Mouse (Mus musculus) neural tube, embryonic 12.5 days (tissue): ENCODE data around the gene Pik3r3. TPM values are rescaled to one million over a fixed set of nuclear protein-coding genes. Genes with fewer than 3 reads are reported as not detected.
"Not testable (repeated sequence)": the region's sequence is repeated elsewhere in the genome, so short reads cannot be mapped to it uniquely, and the experiment has no call there.

Experiments
- ATAC-seq: fragments of 200-750 bp; cut with Nextera tagmentation; 2 replicates; pipeline ENCODE4 v1.8.0; 2017; ENCODE audit warnings: low read depth, mild to moderate bottlenecking, moderate TSS enrichment, moderate library complexity; ENCODE audit not compliant: low FRiP score
- H3K27ac ChIP-seq: fragments of 300-500 bp; sonication (generic); 2 replicates; pipeline ENCODE4 v1.5.1; 2016
- H3K27me3 ChIP-seq: fragments of 300-500 bp; sonication (generic); replicated peaks from 2 replicates; pipeline ENCODE4 v1.6.1; 2016; ENCODE audit warnings: mild to moderate bottlenecking
- H3K36me3 ChIP-seq: fragments of 300-500 bp; sonication (generic); 2 replicates; pipeline ENCODE4 v1.6.1; 2016; ENCODE audit warnings: mild to moderate bottlenecking
- H3K4me1 ChIP-seq: fragments of 300-500 bp; sonication (generic); 2 replicates; pipeline ENCODE4 v1.6.1; 2016
- H3K4me2 ChIP-seq: fragments of 300-500 bp; sonication (generic); replicated peaks from 2 replicates; pipeline ENCODE4 v1.6.1; 2016; ENCODE audit warnings: mild to moderate bottlenecking
- H3K4me3 ChIP-seq: fragments of 300-500 bp; sonication (generic); 2 replicates; pipeline ENCODE4 v1.5.1; 2016
- H3K9ac ChIP-seq: fragments of 300-500 bp; sonication (generic); 2 replicates; pipeline ENCODE4 v1.6.1; 2016; ENCODE audit warnings: mild to moderate bottlenecking
- H3K9me3 ChIP-seq: fragments of 300-500 bp; sonication (generic); 2 replicates; pipeline ENCODE4 v1.6.1; 2016; ENCODE audit warnings: mild to moderate bottlenecking
- WGBS: fragments of 180-500 bp; shearing (Covaris S2); methylation state at CpG from one replicate; pipeline ENCODE4 v1.1.7; 2016; 5-methylcytosine and 5-hydroxymethylcytosine counted together
- polyA plus RNA-seq: library from polyadenylated mRNA; unstranded; fragments of >200 nt; fragmentation: Nextera tagmentation; extraction: Ambion mirVana; gene quantifications from 2 replicates; pipeline ENCODE4 v1.2.1, GENCODE M21; 2016

The Pik3r3 gene
- polyA plus RNA-seq, 1 experiment from 2014 or later = 92.7 TPM

DNA sequence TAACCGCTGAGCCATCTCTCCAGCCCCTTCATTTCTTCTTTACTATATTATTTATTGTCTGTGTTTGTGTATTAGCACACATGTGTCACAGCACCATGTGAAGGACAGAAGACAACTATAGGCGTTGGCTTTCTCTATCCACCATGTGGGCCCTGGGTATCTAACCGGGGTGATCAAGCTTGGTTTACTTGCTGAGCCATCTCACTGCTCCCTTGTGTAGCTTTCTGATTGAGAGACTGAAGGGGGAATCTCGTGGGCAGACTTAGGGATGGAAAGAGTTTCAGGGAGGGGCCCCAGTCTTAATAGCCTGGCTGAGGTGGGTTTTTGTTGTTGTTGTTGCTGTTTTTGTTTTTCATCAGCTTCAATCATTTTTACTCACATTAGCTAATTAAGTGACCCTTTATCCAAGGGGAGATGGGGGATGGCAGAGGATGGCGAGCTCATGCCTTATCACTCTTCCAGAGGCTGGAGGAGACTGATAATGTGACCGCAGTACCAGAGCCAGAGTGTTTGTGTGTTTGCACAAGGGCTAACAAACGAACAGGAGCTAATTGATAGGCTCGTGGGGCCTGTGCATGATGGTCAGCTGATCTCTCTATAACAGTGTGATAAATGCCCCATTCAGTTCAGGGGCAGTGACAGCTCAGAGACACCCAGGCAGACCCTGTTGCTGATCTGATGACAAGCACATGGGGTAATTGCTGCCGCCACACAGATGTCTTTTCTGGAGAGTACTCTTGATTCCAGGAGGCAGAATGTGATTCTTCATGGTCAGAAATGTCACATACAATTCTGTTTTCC is 27.6 kb upstream of the Pik3r3 start:
- Histone ChIP-seq H3K9ac (no peak overlapping the region), H3K27ac (no peak overlapping the region), H3K4me2 (no peak overlapping the region), H3K4me1 (no peaks in the 10 kb centered on the region), H3K4me3 (no peak overlapping the region), H3K36me3 (no peaks in the 10 kb centered on the region), H3K9me3 (no peaks in the 10 kb centered on the region), H3K27me3 (no peaks in the 10 kb centered on the region)
- no peak for ATAC-seq
- WGBS = 78% methylated on average over 9 of the region's 9 CpGs

DNA sequence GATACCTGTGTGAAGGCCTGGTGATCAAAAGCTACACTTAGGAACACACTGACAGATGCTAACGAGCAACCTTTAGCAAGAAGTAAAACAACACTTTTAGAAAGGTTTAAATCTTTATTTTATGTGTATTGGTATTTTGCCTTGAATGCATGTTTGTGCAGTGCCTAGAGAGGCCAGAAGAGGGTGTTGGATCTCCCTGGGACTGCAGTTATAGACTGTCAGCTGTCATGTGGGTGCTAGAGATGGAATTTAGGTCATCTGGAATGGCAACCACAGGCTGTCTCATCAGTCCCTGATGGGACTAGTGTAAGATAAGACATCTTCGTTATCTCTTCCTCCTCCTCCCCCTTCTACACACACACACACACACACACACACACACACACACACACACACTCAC is 23.0 kb upstream of the Pik3r3 start:
- ATAC-seq = no peak
- H3K4me3 ChIP-seq = no peak overlapping the region
- no peaks in the 10 kb centered on the region for H3K4me1 ChIP-seq
- H3K9me3 ChIP-seq = no peaks in the 10 kb centered on the region
- no peaks in the 10 kb centered on the region for H3K27me3 ChIP-seq
- H3K27ac ChIP-seq = no peak overlapping the region
- WGBS = 88% methylated on average over 2 of the region's 2 CpGs
- no peak overlapping the region for H3K9ac ChIP-seq
- H3K4me2 ChIP-seq = no peak overlapping the region
- H3K36me3 ChIP-seq = no peaks in the 10 kb centered on the region

DNA sequence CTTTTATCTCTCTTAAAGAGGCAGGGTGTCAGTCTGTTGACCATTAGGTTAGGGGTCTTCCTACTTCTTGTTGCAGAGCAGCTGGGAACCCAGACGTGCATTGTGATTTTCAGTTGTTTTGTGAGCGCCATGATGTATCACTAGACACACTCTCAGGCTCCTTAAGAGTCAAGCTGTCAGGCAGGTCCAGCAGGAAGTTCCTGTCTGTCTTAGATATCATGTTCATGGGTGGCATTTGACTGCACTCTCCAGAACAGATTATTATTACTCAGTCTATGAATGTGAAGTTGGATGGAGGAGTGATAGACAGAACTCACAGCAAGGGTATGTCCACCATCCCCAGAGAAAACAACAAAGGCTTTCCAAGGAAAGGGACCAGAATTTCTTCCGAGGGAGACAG is 17.0 kb upstream of the Pik3r3 start:
- 69% methylated on average over 3 of the region's 3 CpGs for WGBS
- no peaks in the 10 kb centered on the region for H3K27me3 ChIP-seq
- no peak overlapping the region for H3K4me3 ChIP-seq
- H3K9ac ChIP-seq = no peak overlapping the region
- H3K27ac ChIP-seq = no peak overlapping the region
- no peaks in the 10 kb centered on the region for H3K9me3 ChIP-seq
- no peaks in the 10 kb centered on the region for H3K4me1 ChIP-seq
- H3K4me2 ChIP-seq = no peak overlapping the region
- no peak for ATAC-seq
- H3K36me3 ChIP-seq = no peaks in the 10 kb centered on the region

DNA sequence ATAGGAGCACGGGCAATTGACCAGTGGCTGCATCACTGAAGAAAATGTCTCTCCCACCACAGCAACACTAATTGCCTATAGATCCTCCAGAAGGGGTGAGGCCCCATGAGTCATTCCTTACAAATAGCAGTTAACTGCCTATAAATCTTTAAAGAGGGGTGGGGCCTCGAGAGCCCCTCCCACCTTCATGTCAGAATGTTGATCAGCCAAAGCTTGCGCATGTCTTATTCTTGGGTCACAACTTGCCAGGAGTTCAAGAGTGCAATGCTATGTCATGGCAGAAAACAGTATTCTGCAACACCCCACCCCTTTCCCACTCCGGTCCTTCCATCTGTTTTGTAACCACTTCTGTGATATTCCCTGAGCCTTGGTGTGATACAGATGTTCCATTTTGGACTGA is 14.9 kb upstream of the Pik3r3 start:
- H3K9me3 ChIP-seq = no peaks in the 10 kb centered on the region
- no peak overlapping the region for H3K27ac ChIP-seq
- H3K36me3 ChIP-seq = no peaks in the 10 kb centered on the region
- 61% methylated on average over 4 of the region's 4 CpGs for WGBS
- no peaks in the 10 kb centered on the region for H3K27me3 ChIP-seq
- H3K9ac ChIP-seq = no peak overlapping the region
- ATAC-seq = no peak
- H3K4me1 ChIP-seq = no peaks in the 10 kb centered on the region
- no peak overlapping the region for H3K4me2 ChIP-seq
- H3K4me3 ChIP-seq = no peak overlapping the region

DNA sequence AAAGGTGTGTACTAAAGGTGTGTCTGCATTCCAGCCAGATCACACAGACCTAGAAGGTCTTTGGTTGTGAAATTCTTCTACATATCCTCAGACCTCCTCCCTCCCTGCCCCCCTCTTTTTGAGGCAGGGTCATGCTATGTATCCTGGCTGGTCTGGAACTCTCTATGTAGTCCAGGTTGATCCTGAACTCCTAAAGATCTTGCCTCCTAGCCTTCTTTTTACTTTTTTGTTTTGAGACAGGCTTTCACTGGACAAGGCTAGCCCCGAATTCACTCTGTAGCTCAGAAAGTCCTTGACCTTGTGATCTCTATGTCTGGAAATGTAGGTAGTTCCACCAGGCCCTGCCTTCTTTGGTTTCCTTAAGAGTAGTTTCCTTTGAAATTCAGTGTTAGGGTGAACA is 12.5 kb upstream of the Pik3r3 start:
- WGBS = 80% methylated on average over 1 of the region's 1 CpGs

DNA sequence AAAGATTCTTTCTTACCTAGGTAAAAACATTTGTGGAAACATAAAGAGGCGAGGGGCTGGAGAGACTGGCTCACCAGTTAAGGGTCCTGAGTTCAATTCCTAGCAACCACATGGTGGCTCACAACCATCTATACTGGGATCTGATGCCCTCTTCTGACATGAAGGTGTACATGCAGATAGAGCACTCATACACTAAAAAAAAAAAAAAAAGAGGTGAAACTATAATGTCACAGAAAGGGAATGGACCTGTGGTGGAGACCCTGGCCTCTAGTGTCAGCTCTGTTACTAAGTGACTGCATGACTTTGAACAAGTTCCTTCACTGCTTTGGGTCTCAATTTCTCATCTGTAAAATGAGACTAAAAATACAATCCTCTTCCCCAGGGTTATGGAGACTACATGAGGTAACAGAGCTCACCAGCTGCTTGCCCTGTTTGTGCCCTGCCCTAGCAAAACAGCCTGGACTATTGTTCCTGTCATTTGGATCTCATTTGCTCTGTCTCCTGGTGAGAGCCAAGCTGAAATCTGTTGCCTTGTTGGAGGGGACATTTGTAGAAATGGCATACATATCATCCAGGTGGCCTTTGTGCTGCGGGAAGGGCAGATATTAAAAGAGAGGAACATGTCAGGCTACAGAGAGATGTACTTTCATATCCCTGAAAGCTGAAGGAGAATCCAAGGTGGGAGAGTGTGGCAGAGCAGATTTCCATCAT is 5.4 kb upstream of the Pik3r3 start:
- H3K4me2 ChIP-seq = no peak overlapping the region
- H3K4me1 ChIP-seq = peaks cover 7% of the 10 kb centered on the region
- no peaks in the 10 kb centered on the region for H3K36me3 ChIP-seq
- no peak overlapping the region for H3K27ac ChIP-seq
- WGBS = 91% methylated on average over 2 of the region's 2 CpGs
- no peaks in the 10 kb centered on the region for H3K27me3 ChIP-seq
- no peak overlapping the region for H3K9ac ChIP-seq
- no peaks in the 10 kb centered on the region for H3K9me3 ChIP-seq
- ATAC-seq = no peak
- no peak overlapping the region for H3K4me3 ChIP-seq

More for the DNA sequence above, 12.5 kb upstream of the Pik3r3 start:
- Histone ChIP-seq H3K4me2 (no peak overlapping the region), H3K4me1 (no peaks in the 10 kb centered on the region), H3K27ac (no peak overlapping the region), H3K27me3 (no peaks in the 10 kb centered on the region), H3K9ac (no peak overlapping the region), H3K36me3 (no peaks in the 10 kb centered on the region), H3K9me3 (no peaks in the 10 kb centered on the region), H3K4me3 (no peak overlapping the region)
- no peak for ATAC-seq

DNA sequence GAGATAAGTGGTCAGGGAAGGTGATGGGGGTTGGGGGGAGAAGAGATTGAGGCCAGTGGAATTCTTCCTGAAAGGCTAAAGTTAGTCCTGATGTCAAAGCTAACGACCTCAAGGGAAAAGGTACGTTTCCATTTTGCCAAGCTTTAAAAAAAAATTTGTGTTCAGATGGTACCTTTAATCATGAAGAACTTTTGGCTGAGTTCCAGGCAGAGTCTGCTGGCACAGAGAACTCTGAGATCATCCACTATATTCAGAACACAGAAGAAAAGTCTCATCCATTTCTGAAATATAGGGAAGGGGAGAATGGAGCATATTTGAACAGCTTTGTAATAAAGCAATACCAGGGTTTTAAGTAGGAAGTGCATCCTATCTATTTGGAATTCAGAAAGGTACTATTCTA is 4.4 kb upstream of the Pik3r3 start:
- Histone ChIP-seq H3K27me3 (no peaks in the 10 kb centered on the region), H3K9ac (no peak overlapping the region), H3K27ac (no peak overlapping the region), H3K4me3 (no peak overlapping the region), H3K4me1 (peaks cover 7% of the 10 kb centered on the region), H3K4me2 (no peak overlapping the region), H3K36me3 (no peaks in the 10 kb centered on the region), H3K9me3 (no peaks in the 10 kb centered on the region)
- ATAC-seq = no peak
- 76% methylated on average over 2 of the region's 2 CpGs for WGBS

DNA sequence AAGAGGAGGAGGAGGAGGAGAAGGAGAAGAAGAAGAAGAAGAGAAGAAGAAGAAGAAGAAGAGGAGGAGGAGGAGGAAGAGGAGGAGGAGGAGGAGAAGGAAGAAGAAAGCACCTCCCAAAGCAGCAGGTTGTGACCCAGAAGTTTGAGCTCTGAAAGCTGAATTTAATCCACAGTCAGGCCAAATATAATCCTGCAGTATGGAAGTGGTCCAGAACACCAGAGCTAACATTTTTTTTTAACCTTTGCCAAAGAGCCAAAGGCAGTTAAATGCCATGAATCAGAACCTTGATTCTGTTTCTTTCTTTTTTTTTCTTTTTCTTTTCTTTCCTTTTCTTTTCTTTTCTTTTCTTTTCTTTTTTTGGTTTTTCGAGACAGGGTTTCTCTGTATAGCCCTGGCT is 3.8 kb upstream of the Pik3r3 start:
- not testable (repeated sequence) for H3K9ac ChIP-seq, H3K4me3 ChIP-seq, ATAC-seq, H3K4me2 ChIP-seq, H3K9me3 ChIP-seq, H3K27me3 ChIP-seq, H3K36me3 ChIP-seq, H3K27ac ChIP-seq, H3K4me1 ChIP-seq
- 91% methylated on average over 1 of the region's 1 CpGs for WGBS

DNA sequence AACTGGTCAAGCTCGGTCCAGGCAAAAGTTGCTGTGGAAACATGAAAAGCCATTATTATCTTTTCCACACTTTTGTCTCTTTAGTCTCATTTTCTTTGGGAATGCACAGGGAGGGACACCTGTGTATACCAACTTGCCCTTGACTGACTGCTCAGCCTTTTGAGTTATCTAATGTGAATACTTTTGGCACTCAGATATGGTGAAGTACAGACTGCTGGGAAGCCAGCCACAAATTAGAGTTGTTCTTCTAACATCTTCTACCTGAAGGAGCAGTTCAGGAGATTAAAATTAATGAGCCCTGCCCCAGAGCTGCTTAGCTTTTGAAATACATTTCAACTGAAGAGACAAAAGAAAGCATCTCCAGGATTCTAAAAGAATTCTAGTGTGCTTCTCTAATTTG is 2.4 kb upstream of the Pik3r3 start:
- Histone ChIP-seq H3K4me2 (no peak overlapping the region), H3K4me1 (peaks cover 7% of the 10 kb centered on the region), H3K36me3 (no peaks in the 10 kb centered on the region), H3K9me3 (no peaks in the 10 kb centered on the region), H3K9ac (no peak overlapping the region), H3K27me3 (no peaks in the 10 kb centered on the region), H3K4me3 (no peak overlapping the region), H3K27ac (no peak overlapping the region)
- no peak for ATAC-seq
- WGBS = 83% methylated on average over 1 of the region's 1 CpGs

DNA sequence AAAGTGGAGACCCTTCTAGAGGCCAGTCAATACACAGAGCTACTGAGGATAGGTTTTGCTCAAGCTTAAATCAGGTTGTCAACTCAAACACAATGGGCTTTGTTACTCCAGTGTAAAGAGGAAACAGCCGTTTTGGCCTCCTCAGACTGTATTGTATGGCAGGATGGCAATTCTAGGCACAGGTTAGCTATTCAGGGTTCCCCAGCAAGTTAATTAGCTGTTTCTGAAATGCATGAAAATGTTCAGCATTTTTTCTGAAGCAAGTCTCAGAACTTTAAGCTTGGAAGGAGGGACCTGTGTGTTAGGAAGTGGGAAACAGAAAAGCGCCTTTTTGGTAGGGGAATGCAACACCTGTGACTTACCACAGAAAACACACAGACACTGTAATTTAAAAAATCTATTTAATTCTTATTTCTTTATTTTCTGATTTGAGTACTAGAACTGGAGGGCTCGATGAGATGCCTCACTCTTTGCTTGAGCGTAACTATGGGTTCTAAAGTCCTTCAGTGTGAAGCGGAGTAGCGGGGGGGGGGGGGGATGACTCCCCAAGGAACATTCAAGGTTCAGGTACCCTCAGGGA is 1.3 kb upstream of the Pik3r3 start:
- H3K27ac ChIP-seq = peak overlapping the region; percentile 99

DNA sequence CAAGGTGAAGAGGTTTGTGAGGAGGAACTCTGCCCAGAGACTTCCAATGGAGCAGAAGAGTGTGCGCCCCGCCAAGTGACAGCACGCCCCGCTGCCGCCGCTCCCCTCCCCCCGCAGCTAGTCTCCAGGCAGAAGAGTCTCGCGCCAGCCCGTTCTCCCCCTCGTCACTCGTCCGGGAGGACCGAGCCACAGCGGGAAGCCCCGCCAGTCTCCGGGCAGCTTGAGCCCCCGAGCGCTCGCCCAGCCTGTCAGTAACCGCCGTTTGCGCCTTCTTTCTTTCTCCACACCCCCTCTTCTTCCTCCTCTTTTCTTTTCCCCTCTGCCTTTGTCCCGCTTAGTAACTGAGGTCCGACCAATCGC is 658 bp upstream of the Pik3r3 start:
- Histone ChIP-seq H3K4me3 (peak overlapping the region; percentile 65), H3K4me1 (peaks cover 7% of the 10 kb centered on the region), H3K27me3 (no peaks in the 10 kb centered on the region), H3K9ac (peak overlapping the region; percentile 86), H3K4me2 (peak overlapping the region; percentile 74), H3K27ac (peak overlapping the region; percentile 99), H3K36me3 (no peaks in the 10 kb centered on the region), H3K9me3 (no peaks in the 10 kb centered on the region)
- WGBS = under 1% methylated on average over 26 of the region's 26 CpGs
- no peak for ATAC-seq

More for the DNA sequence above, 1.3 kb upstream of the Pik3r3 start:
- peaks cover 7% of the 10 kb centered on the region for H3K4me1 ChIP-seq
- H3K4me2 ChIP-seq = peak overlapping the region; percentile 74
- ATAC-seq = no peak
- peak overlapping the region; percentile 86 for H3K9ac ChIP-seq
- peak overlapping the region; percentile 65 for H3K4me3 ChIP-seq
- H3K36me3 ChIP-seq = no peaks in the 10 kb centered on the region
- H3K9me3 ChIP-seq = no peaks in the 10 kb centered on the region
- WGBS = 6% methylated on average over 6 of the region's 6 CpGs
- no peaks in the 10 kb centered on the region for H3K27me3 ChIP-seq

DNA sequence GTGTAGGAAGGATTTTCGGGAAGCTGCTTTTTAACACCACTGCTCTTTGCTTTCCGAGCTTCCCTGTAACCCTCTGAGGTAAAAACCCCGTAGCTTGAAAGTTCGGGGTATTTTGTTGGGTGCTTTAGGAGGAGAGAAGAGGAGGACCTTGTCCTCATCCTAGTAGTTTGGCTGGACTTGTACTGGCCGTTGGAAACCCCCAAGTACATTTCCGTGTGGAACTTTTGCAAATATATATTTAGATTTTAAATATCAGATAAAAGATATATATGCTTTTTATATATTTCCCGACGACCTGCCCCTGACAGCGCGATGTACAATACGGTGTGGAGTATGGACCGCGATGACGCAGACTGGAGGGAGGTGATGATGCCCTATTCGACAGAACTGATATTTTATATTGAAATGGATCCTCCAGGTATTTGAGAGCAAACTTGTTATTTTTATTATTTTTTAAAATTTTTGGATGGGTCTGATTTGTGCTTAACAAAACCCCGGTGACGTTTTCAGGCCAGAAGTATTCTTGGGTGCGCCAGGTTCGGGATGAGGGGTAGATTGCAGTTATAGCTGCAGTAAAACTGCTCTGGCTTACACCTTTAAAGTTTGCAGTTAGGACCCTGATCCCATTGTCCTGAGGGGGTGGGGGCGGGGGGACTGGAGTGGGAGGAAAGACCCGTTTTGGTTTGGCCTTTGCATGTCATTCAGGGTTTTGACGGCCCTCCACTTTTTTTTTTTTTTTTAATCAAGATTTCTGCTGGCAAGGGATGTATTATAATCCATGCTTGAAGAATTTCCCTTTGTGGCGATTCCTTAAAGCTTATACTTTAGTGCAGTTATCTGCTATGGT is 801 bp downstream of the Pik3r3 start:
- ATAC-seq = no peak
- under 1% methylated on average over 23 of the region's 23 CpGs for WGBS
- H3K4me3 ChIP-seq = peak overlapping the region; percentile 65
- H3K27me3 ChIP-seq = no peaks in the 10 kb centered on the region
- no peaks in the 10 kb centered on the region for H3K36me3 ChIP-seq
- peaks cover 7% of the 10 kb centered on the region for H3K4me1 ChIP-seq
- peak overlapping the region; percentile 74 for H3K4me2 ChIP-seq
- H3K27ac ChIP-seq = peak overlapping the region; percentile 98
- no peaks in the 10 kb centered on the region for H3K9me3 ChIP-seq
- peak overlapping the region; percentile 94 for H3K9ac ChIP-seq
